Mouse (Mus musculus) thymus, adult 2 months (tissue): ENCODE results near the gene Mustn1.

ENCODE experiments used
- CTCF ChIP-seq: fragments of 200-500 bp; IDR thresholded peaks from 2 replicates; pipeline ENCODE4 v1.5.1; 2012; ENCODE audit warnings: mild to moderate bottlenecking, control low read depth, low read length, moderate library complexity, borderline replicate concordance; ENCODE audit not compliant: control insufficient read depth, poor library complexity, insufficient read depth; ENCODE audit errors: extremely low read depth
- POLR2A ChIP-seq: fragments of 200-500 bp; IDR thresholded peaks from 2 replicates; pipeline ENCODE4 v1.6.1; 2012; ENCODE audit warnings: mild to moderate bottlenecking, low read length, control low read depth, moderate library complexity; ENCODE audit not compliant: control insufficient read depth, poor library complexity, insufficient read depth; ENCODE audit errors: extremely low read depth

DNA sequence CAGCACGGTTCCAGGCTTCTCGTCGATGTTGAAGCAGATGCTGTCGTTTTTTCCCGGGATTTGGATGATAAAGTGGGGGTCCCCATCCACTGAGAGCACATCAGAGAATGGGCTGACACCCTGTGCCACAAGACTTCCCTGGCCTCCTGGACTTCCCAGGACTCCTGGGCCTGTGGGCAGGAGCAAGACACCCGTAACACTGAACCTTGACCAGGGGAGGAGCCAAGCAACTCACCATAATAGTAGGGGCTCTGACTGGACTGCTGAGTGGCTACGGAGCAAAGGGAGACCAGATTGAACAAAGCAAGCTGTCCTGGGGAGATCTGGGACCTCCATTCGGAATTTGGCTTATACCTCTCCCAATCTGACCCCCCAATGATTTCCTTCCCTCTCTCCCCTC lies 33.6 kb downstream of the Mustn1 start:
- TF ChIP-seq CTCF (no peak), POLR2A (no peak)
